ENCODE assay signal across 9 mouse cellular contexts in genomic region chr4:117916386-117916785, GRCm38 (mm10). TPM values are rescaled to one million over a fixed set of nuclear protein-coding genes. Genes with fewer than 3 reads are reported as not detected.
DNase-seq lines count a peak whose midpoint lies in the region; ATAC-seq and TF ChIP-seq lines count a peak whose summit lies in the region.
"Had no signal": no experiment of that assay in that cellular context is flagged by ENCODE, and none has a peak within 500 bp of the region (broad histone marks: within the 10 kb centered on the region; RNA-seq: fewer than 3 reads in every experiment).

No protein-coding gene starts in this region.

- no peaks in the 10 kb centered on the region for H3K9me3 ChIP-seq in intestine, embryonic 14.5 days (ENCODE audit: control insufficient read depth, low read length)
- H3K9me3 ChIP-seq in intestine, postnatal 0 days (ENCODE audit: control insufficient read depth), result no peaks in the 10 kb centered on the region
- H3K9me3 ChIP-seq in forebrain, embryonic 13.5 days (replicated peaks), result no peaks in the 10 kb centered on the region
- no peaks in the 10 kb centered on the region for H3K9me3 ChIP-seq in midbrain, embryonic 14.5 days (ENCODE audit: control insufficient read depth, low read length)
- H3K9me3 ChIP-seq: limb, embryonic 15.5 days had no signal

- H3K9ac ChIP-seq in intestine, embryonic 14.5 days (ENCODE audit: low read length), result no peak overlapping the region
- no peak overlapping the region for H3K9ac ChIP-seq in intestine, postnatal 0 days (ENCODE audit: low read depth, low read length)
- no peak overlapping the region for H3K9ac ChIP-seq in forebrain, embryonic 13.5 days
- H3K9ac ChIP-seq in midbrain, embryonic 14.5 days (replicated peaks; ENCODE audit: low read length), result no peak overlapping the region
- H3K9ac ChIP-seq: limb, embryonic 15.5 days had no signal

- H3K4me2 ChIP-seq in intestine, embryonic 14.5 days (ENCODE audit: low read length), result peak overlapping the region; percentile 84; the same call in 1 of the 2 replicates
- H3K4me2 ChIP-seq in intestine, postnatal 0 days (replicated peaks; ENCODE audit: low read depth), result no peak overlapping the region
- peak overlapping the region; percentile 100; the same call in 1 of the 2 replicates for H3K4me2 ChIP-seq in forebrain, embryonic 13.5 days
- peak overlapping the region; percentile 99 for H3K4me2 ChIP-seq in midbrain, embryonic 14.5 days (ENCODE audit: low read length)

- no peak overlapping the region for H3K27ac ChIP-seq in intestine, embryonic 14.5 days (ENCODE audit: low read depth)
- no peak overlapping the region for H3K27ac ChIP-seq in intestine, postnatal 0 days (ENCODE audit: low read depth, low read length)
- H3K27ac ChIP-seq in forebrain, embryonic 13.5 days, result no peak overlapping the region
- H3K27ac ChIP-seq in midbrain, embryonic 14.5 days (replicated peaks; ENCODE audit: low read depth, low read length), result no peak overlapping the region
- H3K27ac ChIP-seq: limb, embryonic 15.5 days had no signal

- peaks cover 10% of the 10 kb centered on the region for H3K36me3 ChIP-seq in intestine, embryonic 14.5 days (ENCODE audit: control insufficient read depth, insufficient read depth, low read length)
- peaks cover 10% of the 10 kb centered on the region; the same call in 1 of the 2 replicates for H3K36me3 ChIP-seq in intestine, postnatal 0 days (ENCODE audit: control insufficient read depth, insufficient read depth)
- H3K36me3 ChIP-seq in forebrain, embryonic 13.5 days (ENCODE audit: poor library complexity, severe bottlenecking), result peaks cover 13% of the 10 kb centered on the region
- peaks cover 9% of the 10 kb centered on the region for H3K36me3 ChIP-seq in midbrain, embryonic 14.5 days (ENCODE audit: control insufficient read depth, insufficient read depth, low read length)

- H3K4me3 ChIP-seq in intestine, embryonic 14.5 days (ENCODE audit: low read depth, low read length), result no peak overlapping the region
- no peak overlapping the region for H3K4me3 ChIP-seq in intestine, postnatal 0 days (ENCODE audit: low read depth, low read length)
- H3K4me3 ChIP-seq in forebrain, embryonic 13.5 days, result no peak overlapping the region
- H3K4me3 ChIP-seq in midbrain, embryonic 14.5 days (replicated peaks; ENCODE audit: low read depth, low read length), result no peak overlapping the region

- no peak for ATAC-seq in intestine, embryonic 14.5 days (replicated peaks; ENCODE audit: low FRiP score, low TSS enrichment, low read depth)
- no peak for ATAC-seq in intestine, postnatal 0 days
- ATAC-seq in forebrain, embryonic 13.5 days, result no peak
- no peak for ATAC-seq in midbrain, embryonic 14.5 days (ENCODE audit: low FRiP score, low TSS enrichment)

- H3K27me3 ChIP-seq in intestine, embryonic 14.5 days (replicated peaks; ENCODE audit: control insufficient read depth, insufficient read depth, low read length), result no peaks in the 10 kb centered on the region
- no peaks in the 10 kb centered on the region for H3K27me3 ChIP-seq in intestine, postnatal 0 days (replicated peaks; ENCODE audit: control insufficient read depth, insufficient read depth, low read length)
- H3K27me3 ChIP-seq in forebrain, embryonic 13.5 days, result no peaks in the 10 kb centered on the region
- no peaks in the 10 kb centered on the region for H3K27me3 ChIP-seq in midbrain, embryonic 14.5 days (ENCODE audit: control insufficient read depth, insufficient read depth, low read length)
- H3K27me3 ChIP-seq: limb, embryonic 15.5 days had no signal

- 69% methylated on average over 5 of the region's 5 CpGs for WGBS in intestine, embryonic 14.5 days
- WGBS in intestine, postnatal 0 days, result 69% methylated on average over 5 of the region's 5 CpGs
- 89% methylated on average over 5 of the region's 5 CpGs for WGBS in forebrain, embryonic 13.5 days
- 93% methylated on average over 5 of the region's 5 CpGs for WGBS in midbrain, embryonic 14.5 days

- no peak for TF ChIP-seq CTCF in intestine, postnatal 0 days (IDR thresholded peaks at IDR 0.05; ENCODE audit: low read depth)

- peaks cover 34% of the 10 kb centered on the region for H3K4me1 ChIP-seq in intestine, embryonic 14.5 days (replicated peaks; ENCODE audit: control insufficient read depth, insufficient read depth, low read length)
- H3K4me1 ChIP-seq in intestine, postnatal 0 days (replicated peaks; ENCODE audit: control insufficient read depth, insufficient read depth, low read length), result peaks cover 11% of the 10 kb centered on the region
- peaks cover 37% of the 10 kb centered on the region for H3K4me1 ChIP-seq in forebrain, embryonic 13.5 days
- H3K4me1 ChIP-seq in midbrain, embryonic 14.5 days (ENCODE audit: control insufficient read depth, insufficient read depth, low read length), result peaks cover 29% of the 10 kb centered on the region

- no peak for DNase-seq in intestine, embryonic 14.5 days (ENCODE audit: low spot score)
- DNase-seq in MEL-GATA-1-ER (ENCODE audit: extremely low read depth, low read depth), result peak; percentile 24
- no peak for DNase-seq in midbrain, embryonic 14.5 days
- no peak for DNase-seq in spleen, postnatal 4 days (ENCODE audit: low spot score in 2 of 2)
- DNase-seq in left cerebral cortex, adult 18-20 months (ENCODE audit: low spot score in 2 of 2), result no peak
- DNase-seq: kidney, postnatal 14 days had no signal

RNA-seq across cellular contexts. Expression of gene Ipo13, which starts 1.6 kb away (rescaled TPM):
- 43.2 and 43.3 TPM in 2 replicates for polyA plus RNA-seq in intestine, embryonic 14.5 days (2014; fragmentation: Nextera tagmentation; extraction: Ambion mirVana)
- 15.8 and 18.2 TPM in 2 replicates for polyA plus RNA-seq in intestine, postnatal 0 days (2015; fragmentation: Nextera tagmentation; extraction: Ambion mirVana)
- 60.5 and 70.6 TPM in 2 replicates for polyA plus RNA-seq in forebrain, embryonic 13.5 days (2015; fragmentation: Nextera tagmentation; extraction: Ambion mirVana)
- polyA plus RNA-seq in midbrain, embryonic 14.5 days (2014; fragmentation: Nextera tagmentation; extraction: Ambion mirVana), result 56.0 and 62.7 TPM in 2 replicates
- 100 to 1,000 TPM; 106 to 125 TPM for total RNA-seq in left cerebral cortex, adult 18-20 months (2021)

RNA-seq across cellular contexts. Expression of gene Artn, which starts 13.2 kb away (rescaled TPM):
- polyA plus RNA-seq in intestine, embryonic 14.5 days (2014; fragmentation: Nextera tagmentation; extraction: Ambion mirVana), result 7.0 and 7.2 TPM in 2 replicates
- 1.2 and 1.3 TPM in 2 replicates for polyA plus RNA-seq in intestine, postnatal 0 days (2015; fragmentation: Nextera tagmentation; extraction: Ambion mirVana)
- polyA plus RNA-seq in forebrain, embryonic 13.5 days (2015; fragmentation: Nextera tagmentation; extraction: Ambion mirVana), result 0.21 and 0.31 TPM in 2 replicates
- 0.50 and 0.66 TPM in 2 replicates for polyA plus RNA-seq in midbrain, embryonic 14.5 days (2014; fragmentation: Nextera tagmentation; extraction: Ambion mirVana)
- 1 to 10 TPM; 1.7 to 2.5 TPM for total RNA-seq in left cerebral cortex, adult 18-20 months (2021)

RNA-seq across cellular contexts. Expression of gene Dph2, which starts 24.6 kb away (rescaled TPM):
- 20.0 and 23.1 TPM in 2 replicates for polyA plus RNA-seq in intestine, embryonic 14.5 days (2014; fragmentation: Nextera tagmentation; extraction: Ambion mirVana)
- 5.0 and 5.5 TPM in 2 replicates for polyA plus RNA-seq in intestine, postnatal 0 days (2015; fragmentation: Nextera tagmentation; extraction: Ambion mirVana)
- 27.3 and 28.5 TPM in 2 replicates for polyA plus RNA-seq in forebrain, embryonic 13.5 days (2015; fragmentation: Nextera tagmentation; extraction: Ambion mirVana)
- 20.6 and 26.1 TPM in 2 replicates for polyA plus RNA-seq in midbrain, embryonic 14.5 days (2014; fragmentation: Nextera tagmentation; extraction: Ambion mirVana)
- total RNA-seq in left cerebral cortex, adult 18-20 months (2021), result 1 to 10 TPM; 9.2 to 9.8 TPM

RNA-seq across cellular contexts. Expression of gene Atp6v0b, which starts 29.3 kb away (rescaled TPM):
- polyA plus RNA-seq in intestine, embryonic 14.5 days (2014; fragmentation: Nextera tagmentation; extraction: Ambion mirVana), result 213 and 219 TPM in 2 replicates
- 441 and 442 TPM in 2 replicates for polyA plus RNA-seq in intestine, postnatal 0 days (2015; fragmentation: Nextera tagmentation; extraction: Ambion mirVana)
- 333 and 349 TPM in 2 replicates for polyA plus RNA-seq in forebrain, embryonic 13.5 days (2015; fragmentation: Nextera tagmentation; extraction: Ambion mirVana)
- polyA plus RNA-seq in midbrain, embryonic 14.5 days (2014; fragmentation: Nextera tagmentation; extraction: Ambion mirVana), result 528 and 640 TPM in 2 replicates
- 100 to 1,000 TPM; 421 to 464 TPM for total RNA-seq in left cerebral cortex, adult 18-20 months (2021)

RNA-seq across cellular contexts. Expression of gene B4galt2, which starts 33.1 kb away (rescaled TPM):
- 26.3 and 30.6 TPM in 2 replicates for polyA plus RNA-seq in intestine, embryonic 14.5 days (2014; fragmentation: Nextera tagmentation; extraction: Ambion mirVana)
- 8.7 and 8.9 TPM in 2 replicates for polyA plus RNA-seq in intestine, postnatal 0 days (2015; fragmentation: Nextera tagmentation; extraction: Ambion mirVana)
- 28.7 and 32.0 TPM in 2 replicates for polyA plus RNA-seq in forebrain, embryonic 13.5 days (2015; fragmentation: Nextera tagmentation; extraction: Ambion mirVana)
- 78.1 and 94.2 TPM in 2 replicates for polyA plus RNA-seq in midbrain, embryonic 14.5 days (2014; fragmentation: Nextera tagmentation; extraction: Ambion mirVana)
- 10 to 100 TPM; 82.6 to 89.3 TPM for total RNA-seq in left cerebral cortex, adult 18-20 months (2021)
